Mouse (Mus musculus) A20 (cell line): ENCODE results near the gene Flrt3.

ENCODE experiments used
- DNase-seq: peaks from one replicate; pipeline ENCODE4 v3.0.0-alpha.2; 2011; ENCODE audit warnings: low read depth, low spot score

The Flrt3 gene

GRCm38 (mm10) chr2:140653481-140653880 is 17.8 kb downstream of the Flrt3 start:
- no peak for DNase-seq

GRCm38 (mm10) chr2:140621730-140622337 is 49.4 kb downstream of the Flrt3 start:
- DNase-seq, result no peak

- DNase-seq, result no peak
Measured at GRCm38 (mm10) chr2:140615451-140615850, 55.8 kb downstream of the Flrt3 start.
